Mouse (Mus musculus): ENCODE data around the gene Ralb. TPM values are rescaled to one million over a fixed set of nuclear protein-coding genes. Genes with fewer than 3 reads are reported as not detected.

The Ralb gene
- total RNA-seq, 2 experiments from 2014 or later: 27.2 to 29.1 TPM

DNA sequence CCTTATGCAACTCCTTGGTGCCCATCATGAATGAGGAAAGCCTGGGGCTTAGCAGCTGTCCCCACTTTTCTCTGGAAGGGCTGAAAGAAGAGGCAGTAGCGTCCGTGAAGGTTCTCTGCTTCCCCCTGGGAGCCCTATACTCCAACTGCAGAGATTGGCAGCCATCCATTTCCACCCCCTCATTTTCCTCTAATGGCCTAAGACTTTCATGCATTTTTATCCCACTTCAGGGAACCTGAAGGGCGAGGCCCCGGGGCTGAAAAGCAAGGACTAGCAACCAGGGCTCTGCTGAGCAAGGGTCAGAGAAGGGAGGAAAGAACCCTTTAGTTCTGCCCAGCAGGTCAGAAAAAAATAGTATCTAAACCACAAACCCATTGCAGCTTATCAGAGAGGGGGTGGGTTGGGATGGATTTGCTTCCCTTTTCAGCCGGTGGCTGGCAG, 20.4 kb upstream of the Ralb start:
- peak; percentile 32 to 46 for DNase-seq (ENCODE audit: low spot score in 2 of 2)

DNA sequence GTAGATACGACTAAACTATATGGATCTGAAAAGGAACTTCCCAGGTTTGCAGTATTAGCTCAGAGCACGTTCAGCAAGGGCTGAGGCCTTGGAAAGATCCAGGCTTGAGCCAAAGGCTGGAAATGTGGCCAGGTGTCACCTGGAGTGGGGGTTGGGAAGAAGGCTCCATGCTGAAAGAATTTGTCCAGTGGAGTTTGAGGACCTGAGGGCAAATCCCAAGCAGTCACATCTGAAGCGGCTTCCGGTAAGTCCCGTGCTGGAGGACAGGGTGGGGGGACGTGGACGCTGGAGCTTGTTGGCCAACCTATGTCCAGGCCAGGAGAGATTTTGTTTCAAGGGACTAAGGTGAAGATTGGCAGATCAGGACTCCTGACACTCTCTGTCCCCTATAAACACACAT, 19.2 kb upstream of the Ralb start:
- DNase-seq (ENCODE audit: low spot score in 2 of 2): no peak

DNA sequence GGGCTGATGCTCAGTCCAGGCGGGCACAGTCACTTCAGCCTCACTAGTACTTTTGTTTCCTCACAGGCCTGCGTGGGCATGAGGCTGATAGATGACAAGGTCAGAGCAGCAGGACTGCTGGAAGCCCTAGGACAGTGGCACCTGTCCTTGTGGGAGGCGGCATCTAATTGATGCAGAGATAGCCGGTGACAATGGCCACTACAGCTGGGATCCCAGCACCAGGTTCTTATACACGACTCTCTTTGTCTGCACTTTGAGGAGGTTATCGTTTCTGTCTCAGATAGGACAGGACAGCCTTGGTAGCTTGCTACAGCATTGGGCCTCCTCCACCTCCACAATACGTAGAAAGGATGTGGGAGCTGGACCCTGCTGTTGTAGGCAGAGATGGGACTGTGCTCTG, 18.8 kb upstream of the Ralb start:
- no peak for DNase-seq (ENCODE audit: low spot score in 2 of 2)

DNA sequence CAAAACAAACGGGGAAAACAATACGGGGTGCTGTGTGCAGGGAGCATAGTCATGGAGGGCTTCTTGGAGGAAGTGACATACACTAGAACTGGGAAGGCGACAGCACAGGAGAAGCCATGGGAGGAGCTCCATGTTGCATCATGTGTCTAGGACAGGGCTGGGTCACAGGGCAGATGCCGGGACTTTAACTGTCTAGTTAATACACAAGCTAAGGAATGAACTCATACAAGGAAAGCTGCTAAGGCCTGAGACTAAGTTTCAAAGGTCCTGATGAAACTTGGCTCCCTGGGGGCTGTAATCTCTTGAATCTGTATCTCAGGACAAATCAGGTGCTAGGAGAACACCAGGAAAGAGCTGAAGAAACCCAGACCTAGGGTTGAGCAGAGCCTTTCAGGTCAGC, 18.1 kb upstream of the Ralb start:
- no peak for DNase-seq (ENCODE audit: low spot score in 2 of 2)

DNA sequence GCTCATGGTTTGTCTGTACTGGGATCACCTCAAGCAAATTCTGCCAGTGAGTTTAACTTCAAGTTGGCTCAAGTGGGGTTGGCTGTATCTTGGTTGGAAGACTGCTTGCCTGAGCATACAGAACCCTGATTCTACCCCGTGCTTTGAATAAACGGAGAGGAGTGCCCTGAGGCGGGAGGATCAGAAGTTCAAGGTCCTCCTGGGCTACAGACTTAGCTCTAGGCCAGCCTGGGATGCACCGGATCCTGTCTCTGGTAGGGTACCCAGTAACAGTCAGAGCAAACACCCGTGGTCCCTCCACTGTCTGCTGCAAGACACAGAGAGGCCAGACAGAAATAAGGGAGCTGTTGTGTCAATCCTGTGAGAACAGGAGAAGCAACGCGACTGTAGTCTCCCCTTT, 17.1 kb upstream of the Ralb start:
- no peak for DNase-seq (ENCODE audit: low spot score in 2 of 2)

DNA sequence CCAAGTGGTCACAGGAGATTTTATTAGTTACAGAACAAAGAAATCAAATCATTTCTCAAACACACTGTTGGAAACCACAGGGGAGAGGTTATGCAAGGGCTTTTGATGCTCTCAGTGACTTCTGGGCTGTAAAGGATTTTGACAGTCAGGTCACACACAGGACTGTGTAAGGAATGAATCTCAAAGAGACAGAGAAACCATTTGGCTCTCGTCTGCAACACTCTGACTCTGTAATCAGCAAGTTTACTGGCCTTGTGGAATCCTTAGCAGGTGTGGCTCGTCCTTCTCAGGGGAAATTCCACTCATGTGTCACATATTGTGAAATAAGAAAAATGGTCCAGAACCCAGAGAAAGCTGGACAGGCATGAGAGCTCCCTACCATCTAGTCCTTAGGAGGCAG, 16.4 kb upstream of the Ralb start:
- DNase-seq (ENCODE audit: low spot score in 2 of 2): no peak

DNA sequence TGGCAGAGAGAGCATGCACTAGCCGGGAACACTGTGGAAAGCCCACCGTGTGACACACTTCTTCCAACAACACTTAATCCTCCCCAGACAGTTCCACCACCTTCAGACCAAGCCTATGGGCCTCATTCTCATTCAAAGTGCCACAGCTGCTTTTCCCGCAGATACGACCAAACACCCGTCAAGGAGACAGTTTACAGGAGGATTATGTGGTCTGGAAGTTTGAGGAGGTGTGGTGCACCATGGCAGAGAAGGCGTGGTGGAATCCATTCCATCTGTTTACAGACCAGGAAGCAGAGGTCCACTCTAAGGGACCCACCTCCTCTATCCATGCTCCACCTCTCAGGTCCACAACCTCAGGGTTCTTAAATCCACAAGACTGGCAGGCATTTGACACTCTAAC, 14.7 kb upstream of the Ralb start:
- no peak for DNase-seq (ENCODE audit: low spot score in 2 of 2)

DNA sequence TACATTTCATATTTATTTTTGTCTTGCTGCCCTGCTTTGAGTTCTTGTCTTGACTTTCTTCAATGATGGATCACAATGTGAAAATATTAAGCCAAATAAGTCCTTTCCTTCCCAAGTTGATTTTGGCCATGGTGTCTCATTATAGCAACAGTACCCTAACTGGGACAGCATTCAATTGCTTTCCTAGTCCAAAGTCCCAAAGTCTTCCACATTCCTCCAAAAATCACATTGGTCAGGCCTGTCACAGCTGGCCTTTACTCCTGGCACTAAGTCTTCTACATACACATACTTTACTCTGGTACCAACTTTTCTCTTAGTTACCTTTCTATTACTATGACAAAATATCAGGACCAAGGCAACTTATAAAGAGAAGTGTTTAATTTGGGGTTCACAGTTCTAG, 14.2 kb upstream of the Ralb start:
- DNase-seq (ENCODE audit: low spot score in 2 of 2): no peak

DNA sequence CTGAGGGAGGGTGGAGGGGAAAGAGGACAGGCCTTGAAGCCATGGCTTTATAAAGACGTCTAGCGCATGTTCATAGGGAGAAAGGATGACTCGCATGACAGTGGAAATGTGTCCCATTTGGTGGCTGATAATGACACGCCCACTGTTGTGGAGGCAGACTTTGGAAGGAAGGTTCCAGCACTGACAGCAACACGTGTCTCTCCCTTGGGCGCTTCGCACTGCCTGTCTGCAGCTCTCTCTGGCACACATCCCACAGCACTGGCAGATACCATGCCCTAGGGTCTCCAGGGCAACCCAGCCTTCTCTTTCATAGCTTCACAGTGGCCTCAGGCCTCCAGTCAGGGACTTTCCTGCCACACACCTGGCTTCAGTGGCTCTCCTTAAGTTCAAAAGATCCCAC, 13.5 kb upstream of the Ralb start:
- DNase-seq (ENCODE audit: low spot score in 2 of 2): no peak

DNA sequence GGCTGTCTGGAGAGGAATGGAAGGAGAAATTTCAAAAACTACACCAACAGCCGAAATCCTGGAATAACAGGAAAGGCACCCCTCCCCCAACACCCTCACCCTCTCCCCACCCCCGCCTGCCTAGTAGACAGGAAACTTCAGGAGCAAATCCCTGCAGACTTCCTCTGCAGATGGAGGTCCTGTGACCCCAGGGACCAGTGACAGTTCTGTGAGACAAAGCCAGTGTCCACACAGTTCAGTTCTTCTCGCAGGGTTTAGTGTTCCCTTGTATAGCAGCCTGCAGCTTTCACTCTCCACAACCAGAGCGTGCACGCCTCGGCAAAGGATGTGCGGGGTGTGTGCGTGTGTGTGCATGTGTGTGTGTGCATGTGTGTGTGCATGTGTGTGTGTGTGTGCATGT, 6.3 kb upstream of the Ralb start:
- no peak for DNase-seq (ENCODE audit: low spot score in 2 of 2)

DNA sequence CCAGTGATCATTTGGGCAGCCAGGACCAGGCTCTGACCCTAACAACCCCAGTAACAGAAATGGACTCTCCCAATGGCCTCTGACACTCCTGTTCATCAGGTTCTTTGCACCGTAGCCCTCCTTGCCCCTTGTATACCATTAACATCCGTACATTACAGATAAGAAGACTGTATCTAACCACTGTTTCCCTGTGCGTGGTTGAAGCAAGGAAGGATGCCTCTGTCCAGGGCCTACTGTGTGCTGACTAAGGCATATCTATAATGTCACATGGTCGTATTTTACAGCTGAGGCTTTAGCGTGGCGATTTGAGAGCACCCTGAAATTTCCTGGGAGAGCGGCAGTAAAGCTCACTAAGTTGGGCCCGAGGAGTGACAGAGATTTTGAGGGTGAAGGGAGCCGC, 5.8 kb upstream of the Ralb start:
- DNase-seq (ENCODE audit: low spot score in 2 of 2): no peak

DNA sequence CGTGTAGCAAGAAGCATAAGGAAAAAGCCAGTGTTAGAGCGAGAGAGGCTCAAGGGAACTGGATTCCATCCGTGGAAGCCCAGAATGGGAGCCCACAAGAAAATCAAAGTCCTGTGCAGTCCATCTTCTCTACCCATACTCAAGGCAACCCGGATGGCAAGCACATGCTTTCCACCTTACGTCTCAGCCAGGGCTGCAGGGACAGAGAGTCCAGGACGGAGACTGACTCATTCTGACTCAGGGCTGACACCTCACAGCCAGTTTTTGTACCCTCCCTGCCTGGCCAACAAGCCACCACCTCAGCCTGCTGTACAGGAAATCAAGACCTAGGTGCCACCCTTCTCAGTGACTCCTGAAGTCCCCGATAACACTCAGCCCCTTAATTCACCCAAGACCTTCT, 4.9 kb upstream of the Ralb start:
- DNase-seq (ENCODE audit: low spot score in 2 of 2): no peak

DNA sequence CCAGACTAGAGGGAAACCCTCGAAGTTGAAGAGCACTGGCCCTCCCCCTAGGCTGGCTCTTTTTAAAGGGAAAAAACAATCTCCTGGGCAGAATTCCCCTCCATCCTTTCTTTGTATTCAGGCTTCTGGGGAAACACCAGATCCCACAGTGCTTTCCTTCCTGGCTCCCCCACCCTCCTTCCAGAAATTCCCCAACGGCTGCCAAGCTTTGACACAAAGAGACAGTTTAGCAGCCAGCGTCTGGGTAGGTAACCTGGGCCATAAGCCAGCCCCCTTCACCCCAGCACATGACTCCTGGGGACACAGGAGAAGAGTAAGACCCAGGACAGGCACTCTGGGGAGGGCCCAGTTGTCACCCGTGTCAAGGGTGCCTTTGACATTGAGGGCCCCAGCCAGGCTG, 4.0 kb upstream of the Ralb start:
- no peak for DNase-seq (ENCODE audit: low spot score in 2 of 2)

DNA sequence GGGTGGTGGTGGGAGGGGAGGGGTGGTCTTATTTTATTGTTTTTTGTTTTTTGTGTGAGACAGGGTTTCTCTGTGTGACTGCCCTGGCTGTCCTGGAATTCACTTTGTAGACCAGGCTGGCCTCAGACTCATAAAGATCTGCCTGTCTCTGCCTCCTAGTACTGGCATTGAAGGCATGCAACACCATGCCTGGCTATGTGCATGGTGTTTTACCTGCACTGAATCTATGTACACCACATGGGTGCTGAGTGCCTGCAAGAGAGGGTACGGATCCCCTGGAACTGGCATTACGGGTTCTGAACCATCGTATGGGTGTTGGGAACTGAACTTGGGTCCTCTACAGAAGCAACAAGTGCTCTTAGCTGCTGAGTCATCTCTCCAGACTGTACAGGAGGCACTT, 1.4 kb upstream of the Ralb start:
- DNase-seq (ENCODE audit: low spot score in 2 of 2): no peak

DNA sequence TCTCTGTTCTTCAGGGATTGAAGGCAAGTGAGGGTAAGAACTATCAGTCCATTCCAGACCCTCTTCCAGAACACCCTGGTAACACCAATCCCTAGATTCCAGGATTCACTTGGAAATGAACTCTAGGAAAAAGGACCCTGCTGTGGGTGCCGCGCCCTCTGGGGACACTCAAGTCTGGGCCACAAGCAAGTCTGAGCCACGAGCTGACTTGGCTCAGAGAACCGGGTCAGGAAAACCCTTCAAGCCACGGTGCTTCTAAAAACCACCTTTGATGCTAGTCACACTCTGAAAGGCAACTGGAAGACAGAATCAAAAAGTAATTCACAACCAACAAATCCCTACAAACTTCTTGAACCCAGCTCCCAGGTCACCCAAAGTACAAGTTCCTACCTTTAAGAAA, 786 bp downstream of the Ralb start:
- DNase-seq (ENCODE audit: low spot score in 2 of 2): no peak

DNA sequence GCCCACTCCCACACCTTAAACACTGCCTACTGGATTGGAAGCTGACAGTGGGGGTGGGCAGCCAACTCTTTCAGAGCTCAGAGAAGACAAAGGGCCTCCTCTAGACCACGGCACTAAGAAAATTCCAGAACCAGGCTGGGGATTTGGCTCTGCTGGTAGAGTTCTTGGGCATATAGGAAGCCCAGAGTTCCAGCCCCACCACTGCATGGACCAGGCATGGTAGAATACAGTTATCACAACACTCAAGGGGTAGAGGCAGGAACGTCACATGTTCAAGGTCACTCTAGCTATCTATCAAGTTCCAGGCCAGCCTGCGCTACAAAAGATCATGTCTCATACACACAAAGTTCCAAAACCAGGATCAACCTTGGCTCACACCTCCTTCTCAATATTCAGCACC, 1.4 kb downstream of the Ralb start:
- no peak for DNase-seq (ENCODE audit: low spot score in 2 of 2)

DNA sequence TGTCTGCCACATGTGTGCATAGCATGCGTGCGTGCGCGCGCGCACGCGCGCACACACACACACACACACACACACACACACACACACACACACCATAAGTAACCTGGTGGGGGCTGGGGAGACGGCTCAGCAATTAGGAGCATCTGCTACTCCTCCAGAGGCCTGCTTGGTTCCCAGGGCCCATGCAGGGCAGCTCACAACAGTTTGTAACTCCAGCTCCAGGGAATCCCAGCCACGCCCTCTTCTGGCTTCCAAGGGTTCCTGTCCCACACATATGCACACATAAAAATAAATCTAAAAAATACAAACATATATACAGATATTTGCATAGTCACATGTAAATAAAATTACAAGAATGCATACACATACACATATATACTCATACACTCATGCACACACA, 1.9 kb downstream of the Ralb start:
- no peak for DNase-seq (ENCODE audit: low spot score in 2 of 2)

DNA sequence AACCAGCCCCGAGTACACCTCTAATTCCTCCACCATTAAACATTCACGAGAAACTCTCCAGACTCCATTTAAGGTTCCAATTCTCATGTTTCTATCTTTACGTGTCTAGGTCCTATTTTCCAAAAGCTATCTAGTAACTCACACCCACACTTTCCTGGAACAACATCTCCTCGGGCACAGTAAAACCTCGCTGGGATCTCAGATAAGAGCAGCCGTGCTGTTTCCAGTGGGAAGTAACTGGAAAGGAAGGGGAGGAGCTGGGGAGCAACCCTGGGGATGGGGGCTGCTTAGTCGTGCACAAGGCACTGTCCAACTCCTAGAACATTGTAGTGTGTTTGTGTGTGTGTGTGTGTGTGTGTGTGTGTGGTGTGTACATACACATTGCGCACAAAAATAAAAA, 2.7 kb downstream of the Ralb start:
- no peak for DNase-seq (ENCODE audit: low spot score in 2 of 2)

DNA sequence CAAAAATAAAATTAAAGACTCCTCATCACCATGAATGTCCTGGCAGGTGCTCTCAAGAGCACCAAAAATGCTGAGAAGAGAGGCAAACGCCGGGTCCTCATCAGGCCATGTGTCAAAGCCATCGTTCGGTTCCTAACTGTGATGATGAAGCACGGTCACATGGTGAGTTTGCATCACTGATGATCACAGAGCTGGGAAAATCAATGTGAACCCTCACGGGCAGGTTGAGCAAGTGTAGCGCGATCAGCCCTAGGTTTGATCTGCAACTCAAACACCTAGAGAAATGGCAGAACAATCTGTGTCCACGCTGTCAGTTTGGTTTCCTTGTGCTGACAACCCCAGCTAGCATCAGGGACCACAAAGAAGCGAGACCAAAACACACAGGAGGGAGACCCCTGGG, 5.1 kb downstream of the Ralb start:
- no peak for DNase-seq (ENCODE audit: low spot score in 2 of 2)

DNA sequence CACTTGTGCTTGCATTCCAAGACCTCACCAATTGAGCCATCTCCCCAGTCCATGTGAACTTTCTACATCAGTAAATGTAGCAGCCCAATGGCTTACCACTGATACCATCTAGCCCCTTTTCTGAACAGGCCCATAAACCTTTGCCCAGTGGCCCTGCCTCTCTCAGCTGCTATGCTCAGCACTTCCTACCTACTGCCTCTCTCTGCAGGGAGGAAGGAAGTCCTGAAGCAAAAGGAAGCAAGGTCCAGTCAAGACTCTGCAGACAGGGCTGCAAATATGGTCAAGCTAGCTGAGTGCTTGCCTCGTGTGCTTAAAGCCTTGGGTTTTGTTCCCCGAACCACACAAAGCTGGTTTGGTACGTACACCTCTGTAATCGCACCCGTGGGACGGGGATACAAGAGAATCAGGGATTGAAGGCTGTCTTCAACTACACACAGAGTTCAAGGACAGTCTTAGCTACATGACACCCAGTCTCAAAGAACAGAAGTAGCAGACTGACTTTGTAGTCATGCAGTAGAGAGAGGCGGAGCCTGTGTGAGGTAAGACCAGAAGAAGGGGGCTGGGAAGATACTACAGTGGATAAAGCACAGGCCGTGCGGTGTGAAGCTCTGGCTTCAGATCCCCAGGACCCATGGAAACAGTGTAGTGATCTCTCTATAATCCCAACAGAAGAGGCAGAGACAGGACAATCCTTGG, 5.9 kb downstream of the Ralb start:
- no peak for DNase-seq (ENCODE audit: low spot score in 2 of 2)

DNA sequence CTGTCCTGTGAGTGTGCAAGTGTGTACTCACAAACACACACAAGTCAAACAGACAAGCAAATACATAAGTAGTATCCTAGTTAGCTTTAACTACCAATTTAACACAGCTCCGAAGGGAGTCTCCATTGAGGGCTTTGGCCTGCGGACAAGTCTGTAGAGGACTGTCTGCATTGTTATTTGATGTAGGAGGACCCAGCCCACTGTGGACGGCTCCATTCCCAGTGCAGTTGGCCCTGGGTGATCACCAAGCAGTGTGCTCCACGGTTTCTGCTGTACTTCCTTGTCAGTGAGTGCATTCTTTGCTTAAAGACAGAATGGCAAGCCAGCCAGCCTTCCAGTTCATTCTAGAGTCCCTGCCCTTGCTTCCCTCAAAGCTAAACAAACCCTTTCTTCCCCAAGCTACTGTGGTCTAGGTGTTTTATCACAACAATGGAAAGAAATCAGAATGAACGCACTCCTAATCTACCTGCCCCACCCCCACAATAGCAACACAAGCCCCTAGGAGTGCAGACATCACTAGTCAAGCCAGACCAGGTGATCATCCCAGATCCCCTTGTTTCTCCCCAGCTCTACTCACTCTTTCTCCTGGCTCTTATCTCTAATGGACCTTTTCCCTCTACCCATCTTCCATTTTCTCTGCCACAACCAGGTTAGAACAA, 7.1 kb downstream of the Ralb start:
- DNase-seq (ENCODE audit: low spot score in 2 of 2): no peak

DNA sequence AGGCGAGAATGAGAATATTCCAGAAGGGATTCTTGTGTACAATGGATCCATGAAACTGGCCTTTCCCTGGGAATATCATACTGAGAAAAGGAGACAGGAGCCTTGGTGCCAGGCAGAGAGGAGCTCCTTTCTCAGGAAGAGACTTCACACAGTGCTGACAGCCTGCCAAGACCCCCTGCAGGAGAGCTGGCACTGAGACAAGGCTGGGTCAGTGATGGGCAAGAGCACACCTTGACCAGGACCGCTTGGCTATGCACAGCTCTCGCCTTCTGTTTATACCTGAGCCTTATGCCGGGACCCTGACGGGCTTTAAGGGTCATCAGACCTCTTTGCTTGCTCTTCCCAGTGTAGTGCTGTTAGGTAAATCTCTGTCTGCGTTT, 9.2 kb downstream of the Ralb start:
- DNase-seq (ENCODE audit: low spot score in 2 of 2): no peak

DNA sequence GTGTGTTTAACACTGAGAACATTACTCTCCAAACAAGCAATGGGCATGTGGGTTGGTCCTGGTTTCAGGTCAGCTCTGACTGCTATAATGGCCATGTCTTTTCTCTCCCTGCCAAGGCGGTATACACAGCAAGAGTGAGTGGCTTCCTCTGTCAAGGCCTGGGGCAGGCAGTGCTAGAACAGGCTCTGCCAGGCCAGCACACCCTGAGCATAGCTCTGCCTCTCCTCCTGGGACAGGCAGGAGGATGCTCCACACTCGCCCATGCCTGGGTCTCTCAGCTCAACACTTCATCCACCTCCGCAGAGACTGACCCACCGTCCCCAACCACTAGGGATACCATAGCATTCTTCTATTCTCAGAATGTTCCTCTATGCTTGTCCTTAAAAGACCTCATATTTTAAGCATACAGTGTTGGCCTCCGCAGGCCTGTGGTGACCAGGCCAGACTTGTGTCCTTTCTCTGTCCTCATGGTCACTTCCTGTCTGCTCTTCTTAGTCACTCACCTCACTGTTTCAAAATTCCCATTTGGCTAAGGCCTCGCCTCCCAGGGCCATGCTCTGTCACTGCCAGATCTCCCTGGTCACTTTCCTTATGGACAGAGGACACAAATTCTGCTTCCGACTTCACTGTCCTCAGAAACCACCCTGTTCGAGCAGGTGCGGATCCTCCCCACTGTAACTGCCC, 9.7 kb downstream of the Ralb start:
- no peak for DNase-seq (ENCODE audit: low spot score in 2 of 2)
